Mouse (Mus musculus) testis, adult 2 months (tissue): Measurements from ENCODE around the gene Clic3.

Experiments
- CTCF ChIP-seq: fragments of 200-500 bp; IDR thresholded peaks from 2 replicates; pipeline ENCODE4 v1.5.1; 2012; ENCODE audit warnings: low read depth, mild to moderate bottlenecking, inconsistent platforms, low read length, moderate library complexity; ENCODE audit not compliant: control insufficient read depth, insufficient read depth, insufficient replicate concordance
- POLR2A ChIP-seq: fragments of 200-500 bp; IDR thresholded peaks from 2 replicates; pipeline ENCODE4 v1.6.1; 2012; ENCODE audit warnings: low read depth, mild to moderate bottlenecking, inconsistent platforms, low read length, moderate library complexity; ENCODE audit not compliant: control insufficient read depth

GRCm38 (mm10) chr2:25484901-25485647 lies 28.4 kb downstream of the Clic3 start:
- no peak for TF ChIP-seq POLR2A
- TF ChIP-seq CTCF, result no peak
